Mouse (Mus musculus): Measurements from ENCODE around the gene Hmgb1. TPM values are rescaled to one million over a fixed set of nuclear protein-coding genes. Genes with fewer than 3 reads are reported as not detected.
A peak's percentile ranks its signal among the peaks of the same experiment; 100 is the strongest.

Gene Hmgb1
- total RNA-seq, 2 experiments from 2014 or later, result 193 to 198 TPM

DNA sequence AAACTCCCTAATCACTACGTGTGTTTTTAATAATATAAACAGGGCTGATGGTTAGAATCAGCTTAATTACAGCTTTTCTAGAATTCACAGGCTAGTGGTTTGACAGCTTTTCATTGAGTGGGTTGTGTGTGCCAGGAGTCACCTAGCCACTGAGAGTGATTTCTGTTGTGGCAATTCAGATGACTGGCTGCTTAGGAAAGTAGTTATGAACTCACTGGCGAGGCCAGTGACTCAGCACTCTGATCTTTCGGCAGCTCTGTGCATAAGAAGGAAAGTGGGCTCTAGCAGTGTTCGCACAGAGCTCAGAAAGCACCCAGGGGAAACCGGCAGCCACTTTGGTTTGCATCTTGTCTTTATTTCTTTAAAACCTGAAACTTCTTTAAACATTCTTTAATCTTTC, 18.7 kb upstream of the Hmgb1 start:
- no peak for DNase-seq (ENCODE audit: extremely low spot score in 1 of 2, low spot score in 2 of 2)
- intact Hi-C loops (cut with DNase I), result no loop called here

DNA sequence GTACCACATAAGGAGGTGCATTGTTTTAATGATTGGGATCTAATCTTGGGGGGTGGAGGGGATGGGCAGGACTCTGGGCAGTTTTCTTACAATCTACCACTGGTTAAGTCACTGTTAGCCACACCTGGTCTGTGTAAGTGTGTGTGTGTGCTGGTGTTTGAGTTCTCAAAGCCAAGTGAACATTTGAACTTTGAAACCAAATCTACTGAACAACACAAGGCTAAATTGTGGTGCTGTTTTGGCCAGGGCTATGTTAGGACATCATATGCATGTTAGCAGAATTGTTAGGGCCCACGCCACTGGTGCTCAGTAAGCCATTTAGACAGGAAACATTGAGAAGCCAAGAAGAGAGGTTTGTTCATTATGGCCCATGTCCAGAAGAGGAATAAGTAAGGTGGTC, 14.5 kb upstream of the Hmgb1 start:
- intact Hi-C loops (cut with DNase I), result loop anchor here (10.0 kb wide), 1 partner anchor 284 kb away; no protein-coding TSS in a partner anchor
- no peak for DNase-seq (ENCODE audit: extremely low spot score in 1 of 2, low spot score in 2 of 2)

- no peak for DNase-seq (ENCODE audit: extremely low spot score in 1 of 2, low spot score in 2 of 2)
- intact Hi-C loops (cut with DNase I), result loop anchor here (10.0 kb wide), 1 partner anchor 282 kb away; no protein-coding TSS in a partner anchor
These were observed 12.3 kb upstream of the Hmgb1 start for GRCm38 (mm10) chr5:149196611-149197010.

DNA sequence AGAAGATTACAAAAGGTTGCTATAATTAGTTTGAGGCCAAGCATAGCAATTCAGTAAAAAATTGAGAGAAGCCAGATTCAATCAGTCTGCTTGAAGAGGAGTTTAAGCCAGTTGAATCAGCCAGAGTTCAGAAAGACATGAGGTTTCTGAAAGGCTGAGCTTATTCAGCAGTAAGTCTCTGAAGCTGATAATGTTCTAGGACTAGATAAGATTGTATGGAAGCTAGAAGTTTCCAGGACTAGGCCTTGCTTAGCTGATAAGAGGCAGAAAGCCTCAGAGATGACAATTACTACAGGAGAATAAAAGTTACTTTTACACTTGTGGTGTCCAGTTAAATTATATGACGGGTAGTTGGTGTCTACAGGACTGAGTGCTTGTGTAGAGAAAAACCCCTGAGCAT, 5.9 kb upstream of the Hmgb1 start:
- no peak for DNase-seq (ENCODE audit: extremely low spot score in 1 of 2, low spot score in 2 of 2)
- intact Hi-C loops (cut with DNase I), result loop anchor here (10.0 kb wide), 1 partner anchor 275 kb away; no protein-coding TSS in a partner anchor

GRCm38 (mm10) chr5:149185806-149186205, 1.5 kb upstream of the Hmgb1 start:
- no peak for DNase-seq (ENCODE audit: extremely low spot score in 1 of 2, low spot score in 2 of 2)
- intact Hi-C loops (cut with DNase I), result loop anchor here (2.0 kb wide), 1 partner anchor 133 kb away; no protein-coding TSS in a partner anchor

DNA sequence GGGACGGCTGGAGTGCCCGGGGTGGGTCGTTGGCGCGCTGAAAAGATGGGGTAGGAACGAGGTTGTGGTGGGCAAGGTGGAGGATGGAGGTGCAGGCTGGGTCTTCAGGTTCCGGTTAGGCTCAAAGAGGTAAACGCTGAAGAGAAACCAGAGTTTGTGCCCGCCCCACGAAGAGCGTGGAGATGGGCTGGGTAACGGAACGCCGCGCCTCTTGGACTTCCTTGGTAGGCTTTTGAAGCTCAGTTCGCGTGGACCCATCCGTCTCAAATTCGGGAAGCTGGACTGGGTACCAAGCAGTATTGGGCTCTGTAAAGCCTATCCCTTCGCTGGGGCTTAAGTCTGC, 526 bp upstream of the Hmgb1 start:
- peak; percentile 40 to 71 for DNase-seq (ENCODE audit: extremely low spot score in 1 of 2, low spot score in 2 of 2)
- intact Hi-C loops (cut with DNase I), result loop anchor here (2.0 kb wide), 1 partner anchor 132 kb away; no protein-coding TSS in a partner anchor

- DNase-seq (ENCODE audit: extremely low spot score in 1 of 2, low spot score in 2 of 2), result no peak
- intact Hi-C loops (cut with DNase I), result loop anchor here (2.0 kb wide), 1 partner anchor 131 kb away; no protein-coding TSS in a partner anchor
These were observed 577 bp downstream of the Hmgb1 start for GRCm38 (mm10) chr5:149183721-149184103.

- DNase-seq (ENCODE audit: extremely low spot score in 1 of 2, low spot score in 2 of 2), result no peak
- intact Hi-C loops (cut with DNase I), result no loop called here
These were observed 1.2 kb downstream of the Hmgb1 start for GRCm38 (mm10) chr5:149183122-149183521.

- intact Hi-C loops (cut with DNase I), result no loop called here
- no peak for DNase-seq (ENCODE audit: extremely low spot score in 1 of 2, low spot score in 2 of 2)
These were observed 2.0 kb downstream of the Hmgb1 start for GRCm38 (mm10) chr5:149182186-149182870.

DNA sequence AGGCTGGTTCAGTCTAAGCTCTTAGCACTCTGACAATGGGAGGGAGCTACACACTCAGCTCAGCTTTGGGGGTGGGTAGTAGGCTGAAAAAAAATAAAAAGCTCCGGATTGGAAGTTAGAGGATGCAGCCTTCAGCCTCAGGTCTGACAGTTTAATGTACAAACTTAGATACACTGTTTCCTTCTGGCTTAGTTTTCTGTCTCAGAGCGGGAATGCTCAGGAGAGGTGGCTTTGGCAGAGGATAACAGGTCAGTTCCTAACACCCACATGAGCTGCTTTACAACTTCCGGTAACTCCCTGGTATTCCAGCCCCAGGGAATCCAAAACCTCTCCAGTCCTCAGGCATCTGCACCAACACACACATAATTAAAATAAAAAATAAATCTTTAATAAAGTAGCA, 4.5 kb downstream of the Hmgb1 start:
- DNase-seq (ENCODE audit: extremely low spot score in 1 of 2, low spot score in 2 of 2), result no peak
- intact Hi-C loops (cut with DNase I), result no loop called here

- no peak for DNase-seq (ENCODE audit: extremely low spot score in 1 of 2, low spot score in 2 of 2)
- intact Hi-C loops (cut with DNase I), result no loop called here
These were observed 6.2 kb downstream of the Hmgb1 start for GRCm38 (mm10) chr5:149178095-149178494.

GRCm38 (mm10) chr5:149175736-149176135, 8.6 kb downstream of the Hmgb1 start:
- no peak for DNase-seq (ENCODE audit: extremely low spot score in 1 of 2, low spot score in 2 of 2)
- intact Hi-C loops (cut with DNase I), result no loop called here

DNA sequence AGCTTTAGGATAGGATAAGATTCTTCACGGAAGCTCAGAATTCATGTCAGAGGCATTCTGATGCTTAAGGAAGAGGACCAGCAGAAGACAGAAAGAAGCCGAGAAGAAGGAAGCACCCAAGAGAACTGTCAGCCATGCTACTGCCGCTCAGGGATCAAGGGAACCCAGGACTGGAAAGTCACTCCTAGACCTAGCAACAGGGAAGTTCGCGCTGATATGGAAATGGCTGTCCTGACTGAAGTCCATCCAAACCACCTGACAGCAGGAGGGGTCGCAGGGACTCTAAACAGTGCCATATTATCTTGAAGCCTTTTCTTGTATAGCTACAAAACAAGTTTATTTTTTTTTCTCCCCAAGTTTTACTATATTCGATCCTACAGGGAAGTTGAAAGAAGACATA, 9.8 kb downstream of the Hmgb1 start:
- intact Hi-C loops (cut with DNase I), result no loop called here

GRCm38 (mm10) chr5:149172246-149172645, 12.0 kb downstream of the Hmgb1 start:
- intact Hi-C loops (cut with DNase I), result no loop called here
- DNase-seq (ENCODE audit: extremely low spot score in 1 of 2, low spot score in 2 of 2), result no peak

More for the DNA sequence above, 9.8 kb downstream of the Hmgb1 start:
- no peak for DNase-seq (ENCODE audit: extremely low spot score in 1 of 2, low spot score in 2 of 2)

- intact Hi-C loops (cut with DNase I), result no loop called here
- DNase-seq (ENCODE audit: extremely low spot score in 1 of 2, low spot score in 2 of 2), result no peak
These were observed 13.3 kb downstream of the Hmgb1 start for GRCm38 (mm10) chr5:149170841-149171588.

GRCm38 (mm10) chr5:149168816-149169215, 15.5 kb downstream of the Hmgb1 start:
- peak in 1 of 2 experiments; percentile 43 for DNase-seq (ENCODE audit: extremely low spot score in 1 of 2, low spot score in 2 of 2)
- intact Hi-C loops (cut with DNase I), result no loop called here

GRCm38 (mm10) chr5:149168051-149168450, 16.2 kb downstream of the Hmgb1 start:
- no peak for DNase-seq (ENCODE audit: extremely low spot score in 1 of 2, low spot score in 2 of 2)
- intact Hi-C loops (cut with DNase I), result no loop called here

GRCm38 (mm10) chr5:149166011-149166410, 18.3 kb downstream of the Hmgb1 start:
- no peak for DNase-seq (ENCODE audit: extremely low spot score in 1 of 2, low spot score in 2 of 2)
- intact Hi-C loops (cut with DNase I), result no loop called here

GRCm38 (mm10) chr5:149164881-149165280, 19.4 kb downstream of the Hmgb1 start:
- intact Hi-C loops (cut with DNase I), result no loop called here
- no peak for DNase-seq (ENCODE audit: extremely low spot score in 1 of 2, low spot score in 2 of 2)

- no peak for DNase-seq (ENCODE audit: extremely low spot score in 1 of 2, low spot score in 2 of 2)
These were observed 21.4 kb downstream of the Hmgb1 start for GRCm38 (mm10) chr5:149162890-149163289.

More at GRCm38 (mm10) chr5:149162890-149163289, 21.4 kb downstream of the Hmgb1 start:
- intact Hi-C loops (cut with DNase I), result no loop called here
